Mouse (Mus musculus) gastrocnemius, adult 18-20 months (tissue): ENCODE results near the gene AC124502.3. TPM values are rescaled to one million over a fixed set of nuclear protein-coding genes. Genes with fewer than 3 reads are reported as not detected.
"Not testable (repeated sequence)": the region's sequence is repeated elsewhere in the genome, so short reads cannot be mapped to it uniquely, and the experiment has no call there.

Experiments
- DNase-seq: peaks from one replicate; pipeline ENCODE4 v3.0.0; 2021; ENCODE audit warnings: low spot score
- total RNA-seq, 2 experiments: library from RNA; stranded (reverse); gene quantifications; 2 replicates each; pipeline ENCODE4 v1.2.3; 2021

AC124502.3 gene
- total RNA-seq, 2 experiments from 2014 or later = 0.50 to 1.2 TPM

- DNase-seq = no peak
Measured at GRCm38 (mm10) chr19:5083961-5084833, 45.5 kb downstream of the AC124502.3 start.

GRCm38 (mm10) chr19:5084834-5085144, 46.1 kb downstream of the AC124502.3 start:
- DNase-seq = no peak

- no peak for DNase-seq
Measured at GRCm38 (mm10) chr19:5085145-5085863, 46.6 kb downstream of the AC124502.3 start, which contains the start of gene Tmem151a. Tmem151a (minus strand) TSS chr19:5085531.

- not testable (repeated sequence) for DNase-seq
Measured at GRCm38 (mm10) chr19:5086533-5086932, 47.8 kb downstream of the AC124502.3 start.

- DNase-seq = peak; percentile 95
Measured at GRCm38 (mm10) chr19:5087884-5088728, 49.4 kb downstream of the AC124502.3 start, which contains the start of gene Yif1a. Yif1a (plus strand) TSS chr19:5088538.

GRCm38 (mm10) chr19:5089324-5089723, 50.6 kb downstream of the AC124502.3 start:
- DNase-seq = no peak

GRCm38 (mm10) chr19:5092083-5092482, 53.4 kb downstream of the AC124502.3 start:
- no peak for DNase-seq

GRCm38 (mm10) chr19:5093481-5094242, 55.0 kb downstream of the AC124502.3 start:
- no peak for DNase-seq

GRCm38 (mm10) chr19:5094243-5094632, 55.5 kb downstream of the AC124502.3 start:
- peak; percentile 84 for DNase-seq

- no peak for DNase-seq
Measured at GRCm38 (mm10) chr19:5094746-5095417, 56.2 kb downstream of the AC124502.3 start.

- no peak for DNase-seq
Measured at GRCm38 (mm10) chr19:5095887-5096474, 57.3 kb downstream of the AC124502.3 start.

GRCm38 (mm10) chr19:5097521-5098362, 59.1 kb downstream of the AC124502.3 start:
- no peak for DNase-seq

- no peak for DNase-seq
Measured at GRCm38 (mm10) chr19:5098363-5099143, 59.9 kb downstream of the AC124502.3 start, which contains the start of gene Cnih2. Cnih2 (minus strand) TSS chr19:5098521.

Other genes starting within 250 kb of the AC124502.3 start
- gene Rbm4, start 245.0 kb upstream of the AC124502.3 start, total RNA-seq = 10 to 100 TPM; 31.4 to 34.8 TPM
- 10 to 100 TPM in 1 of 2 experiments, 1 to 10 TPM in 1; 6.8 to 12.7 TPM for gene Gm21992, start 227.3 kb upstream of the AC124502.3 start, total RNA-seq
- gene Rbm14, start 227.3 kb upstream of the AC124502.3 start, total RNA-seq = 10 to 100 TPM in 1 of 2 experiments, 1 to 10 TPM in 1; 8.0 to 10.5 TPM
- gene Ccs, start 199.6 kb upstream of the AC124502.3 start, total RNA-seq = 10 to 100 TPM; 20.0 to 24.1 TPM
- gene Ccdc87, start 199.5 kb upstream of the AC124502.3 start, total RNA-seq = not detected
- gene Ctsf, start 183.8 kb upstream of the AC124502.3 start, total RNA-seq = 10 to 100 TPM; 26.6 to 30.1 TPM
- gene Actn3, start 161.0 kb upstream of the AC124502.3 start, total RNA-seq = 1,000 to 10,000 TPM; 7,595 to 9,342 TPM
- gene Zdhhc24, start 160.2 kb upstream of the AC124502.3 start, total RNA-seq = 1 to 10 TPM; 2.0 to 2.3 TPM
- gene Bbs1, start 132.3 kb upstream of the AC124502.3 start, total RNA-seq = 1 to 10 TPM; 1.7 to 2.0 TPM
- 10 to 100 TPM; 13.2 to 14.2 TPM for gene Dpp3, start 110.6 kb upstream of the AC124502.3 start, total RNA-seq
- gene Peli3, start 95.8 kb upstream of the AC124502.3 start, total RNA-seq = 1 to 10 TPM; 2.4 to 2.7 TPM
- gene Mrpl11, start 76.7 kb upstream of the AC124502.3 start, total RNA-seq = 10 to 100 TPM; 64.6 to 66.7 TPM
- not detected for gene Npas4, start 48.6 kb upstream of the AC124502.3 start, total RNA-seq
- 1 to 10 TPM; 4.1 to 5.3 TPM for gene Slc29a2, start 15.0 kb upstream of the AC124502.3 start, total RNA-seq
- gene B4gat1, start 65 bp upstream of the AC124502.3 start, total RNA-seq = 10 to 100 TPM; 18.7 to 23.2 TPM
- 10 to 100 TPM; 14.8 to 15.3 TPM for gene Brms1, start 2.5 kb downstream of the AC124502.3 start, total RNA-seq
- 1 to 10 TPM in 1 of 2 experiments, under 1 TPM in 1; 0.71 to 1.2 TPM for gene Rin1, start 11.6 kb downstream of the AC124502.3 start, total RNA-seq
- gene Cd248, start 29.2 kb downstream of the AC124502.3 start, total RNA-seq = 10 to 100 TPM in 1 of 2 experiments, 1 to 10 TPM in 1; 6.3 to 11.8 TPM
- under 1 TPM in 1 of 2 experiments, not detected in 1; 0.18 TPM for gene Tmem151a, start 46.6 kb downstream of the AC124502.3 start, total RNA-seq
- 10 to 100 TPM; 45.1 to 47.0 TPM for gene Yif1a, start 49.6 kb downstream of the AC124502.3 start, total RNA-seq
- not detected for gene Cnih2, start 59.6 kb downstream of the AC124502.3 start, total RNA-seq
- 100 to 1,000 TPM; 117 to 118 TPM for gene Rab1b, start 68.2 kb downstream of the AC124502.3 start, total RNA-seq
- gene Klc2, start 79.7 kb downstream of the AC124502.3 start, total RNA-seq = 10 to 100 TPM; 58.6 to 61.0 TPM
- 1 to 10 TPM; 6.5 to 8.2 TPM for gene Pacs1, start 234.2 kb downstream of the AC124502.3 start, total RNA-seq